Mouse (Mus musculus) C2C12 (cell line): Measurements from ENCODE around the gene Robo4.

Source experiments
- CTCF ChIP-seq: IDR thresholded peaks from one replicate; pipeline ENCODE4 v1.5.1; 2011; ENCODE audit not compliant: control insufficient read depth, insufficient read depth, insufficient read length
- MYOD1 ChIP-seq: IDR thresholded peaks from one replicate; pipeline ENCODE4 v1.6.1; 2011; ENCODE audit warnings: low read depth; ENCODE audit not compliant: control insufficient read depth, insufficient read length

- TF ChIP-seq MYOD1 (no peak), CTCF (no peak)
Observed at GRCm38 (mm10) chr9:37401802-37402201, at the start of gene Robo4.
